Mouse (Mus musculus): ENCODE measurements around the gene Spem2. TPM values are rescaled to one million over a fixed set of nuclear protein-coding genes. Genes with fewer than 3 reads are reported as not detected.
"Not testable (repeated sequence)": the region's sequence is repeated elsewhere in the genome, so short reads cannot be mapped to it uniquely, and the experiment has no call there.

The Spem2 gene
- total and polyA plus RNA-seq, 3 experiments: not detected

DNA sequence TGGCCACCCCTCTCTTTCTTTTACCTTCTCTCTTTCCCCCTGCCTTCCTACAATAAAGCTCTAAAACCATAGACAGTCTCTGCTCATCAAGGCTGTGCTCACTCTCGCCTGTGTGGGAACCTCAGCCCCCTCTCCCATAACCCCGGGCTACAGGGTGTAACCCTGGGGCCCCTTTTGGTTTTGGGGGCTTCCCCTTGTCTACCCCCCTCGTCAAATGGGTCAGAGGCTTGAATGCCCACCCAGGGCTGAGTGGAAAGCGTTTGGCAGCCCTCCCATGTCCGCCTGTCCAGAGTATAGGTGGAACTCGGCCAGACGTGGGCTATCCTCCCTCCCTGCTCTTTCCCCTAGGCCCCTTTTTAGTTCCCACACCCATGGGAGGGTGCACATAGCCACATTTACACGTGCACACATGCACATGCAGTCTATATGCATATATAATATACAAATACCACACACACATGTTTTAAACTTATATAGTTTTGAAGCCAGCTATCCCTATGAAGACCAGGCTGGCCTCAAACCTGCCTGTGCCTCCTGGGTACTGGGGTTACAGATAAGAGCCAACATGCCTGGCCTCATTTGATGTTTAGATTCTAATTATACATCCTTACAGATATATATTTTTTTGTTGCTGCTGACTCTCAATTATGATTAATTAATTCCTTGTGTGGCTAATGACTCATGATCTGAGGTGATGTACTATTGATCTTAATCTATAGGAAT, 46.0 kb upstream of the Spem2 start:
- no peak for TF ChIP-seq IRF4 (IDR thresholded peaks at IDR 0.05; ENCODE audit: low read depth, low read length)
- TF ChIP-seq MAX (IDR thresholded peaks at IDR 0.05; ENCODE audit: low read length): no peak
- TF ChIP-seq POLR2A (IDR thresholded peaks at IDR 0.05; ENCODE audit: low read depth, low read length): no peak
- no peak for TF ChIP-seq UBTF (IDR thresholded peaks at IDR 0.05; ENCODE audit: low read depth, low read length)
- 0 out of 2 replicates have a peak, but pooled peaks have one; percentile 26 for TF ChIP-seq BHLHE40 (IDR thresholded peaks at IDR 0.05; ENCODE audit: low read depth, low read length)
- Histone ChIP-seq H3K9me3 (replicated peaks; ENCODE audit: low read length) (no peaks in the 10 kb centered on the region), H3K4me2 (ENCODE audit: insufficient read depth, low read depth, poor library complexity, severe bottlenecking) (no peak overlapping the region), H3K36me3 (replicated peaks in 1 of 2; ENCODE audit: control insufficient read depth in 1 of 2, insufficient read depth in 1 of 2, low read length in 1 of 2) (no peaks in the 10 kb centered on the region), H3K79me2 (replicated peaks; ENCODE audit: control insufficient read depth, extremely low read depth, insufficient read depth, poor library complexity, severe bottlenecking) (no peaks in the 10 kb centered on the region), H3K9ac (ENCODE audit: insufficient read depth, low read depth) (no peak overlapping the region), H3K4me1 (ENCODE audit: control insufficient read depth in 1 of 2, insufficient read depth in 2 of 2) (no peaks in the 10 kb centered on the region), H3K4me3 (replicated peaks in 1 of 3; ENCODE audit: low read depth in 2 of 3, low read length in 2 of 3, poor library complexity in 1 of 3) (no peak overlapping the region), H3K27ac (ENCODE audit: insufficient read depth, low read depth) (no peak overlapping the region), H3K27me3 (replicated peaks) (peaks cover 25% of the 10 kb centered on the region)
- no peak for DNase-seq (ENCODE audit: extremely low read depth)
- in situ Hi-C loops (cut with MboI; ENCODE audit: low pct_ligation_motif_present, low pct_unique_long_range_greater_than_20kb, low sequenced_read_pairs): no loop called here
- dilution Hi-C loops (cut with MboI; ENCODE audit: extremely low pct_ligation_motif_present, extremely low pct_unique_long_range_greater_than_20kb, low sequenced_read_pairs): no loop called here

- dilution Hi-C loops (cut with MboI; ENCODE audit: extremely low pct_ligation_motif_present, extremely low pct_unique_long_range_greater_than_20kb, low sequenced_read_pairs); H3K79me2 ChIP-seq (replicated peaks; ENCODE audit: control insufficient read depth, extremely low read depth, insufficient read depth, poor library complexity, severe bottlenecking); H3K9me3 ChIP-seq (replicated peaks; ENCODE audit: low read length); H3K4me2 ChIP-seq (ENCODE audit: insufficient read depth, low read depth, poor library complexity, severe bottlenecking); DNase-seq (ENCODE audit: extremely low read depth); H3K27ac ChIP-seq (ENCODE audit: insufficient read depth, low read depth); H3K4me1 ChIP-seq (ENCODE audit: control insufficient read depth in 1 of 2, insufficient read depth in 2 of 2); in situ Hi-C loops (cut with MboI; ENCODE audit: low pct_ligation_motif_present, low pct_unique_long_range_greater_than_20kb, low sequenced_read_pairs); H3K9ac ChIP-seq (ENCODE audit: insufficient read depth, low read depth); H3K36me3 ChIP-seq (replicated peaks in 1 of 2; ENCODE audit: control insufficient read depth in 1 of 2, insufficient read depth in 1 of 2, low read length in 1 of 2); H3K4me3 ChIP-seq (replicated peaks in 1 of 3; ENCODE audit: low read depth in 2 of 3, low read length in 2 of 3, poor library complexity in 1 of 3): not testable (repeated sequence)
- H3K27me3 ChIP-seq (replicated peaks): peaks cover 22% of the 10 kb centered on the region
These were observed 45.5 kb upstream of the Spem2 start for GRCm38 (mm10) chr11:69863729-69864128.

GRCm38 (mm10) chr11:69858113-69858998, 40.1 kb upstream of the Spem2 start, which contains the start of gene Tnk1:
Gene Tnk1 (minus strand): TSS chr11:69858730.
- Histone ChIP-seq H3K36me3 (replicated peaks in 1 of 2; ENCODE audit: control insufficient read depth in 1 of 2, insufficient read depth in 1 of 2, low read length in 1 of 2) (no peaks in the 10 kb centered on the region), H3K9me3 (replicated peaks; ENCODE audit: low read length) (no peaks in the 10 kb centered on the region), H3K4me2 (ENCODE audit: insufficient read depth, low read depth, poor library complexity, severe bottlenecking) (no peak within 1 kb of the TSS), H3K9ac (ENCODE audit: insufficient read depth, low read depth) (no peak within 1 kb of the TSS), H3K4me1 (ENCODE audit: control insufficient read depth in 1 of 2, insufficient read depth in 2 of 2) (peaks cover 6 to 16% of the 10 kb centered on the region in 2 experiments), H3K27me3 (replicated peaks) (peaks cover 5% of the 10 kb centered on the region), H3K27ac (ENCODE audit: insufficient read depth, low read depth) (no peak within 1 kb of the TSS), H3K79me2 (replicated peaks; ENCODE audit: control insufficient read depth, extremely low read depth, insufficient read depth, poor library complexity, severe bottlenecking) (no peaks in the 10 kb centered on the region), H3K4me3 (replicated peaks in 1 of 3; ENCODE audit: low read depth in 2 of 3, low read length in 2 of 3, poor library complexity in 1 of 3) (no peak within 1 kb of the TSS)
- TF ChIP-seq GABPA (IDR thresholded peaks at IDR 0.05; ENCODE audit: insufficient replicate concordance, low read depth, low read length) (no peak), HCFC1 (IDR thresholded peaks at IDR 0.05; ENCODE audit: low read depth, low read length) (no peak), JUND (conservative IDR thresholded peaks at IDR 0.05; ENCODE audit: low read depth, low read length) (no peak), CTCF (conservative IDR thresholded peaks at IDR 0.05 in 1 of 2, IDR thresholded peaks at IDR 0.05 in 1 of 2; ENCODE audit: low read depth in 2 of 2, low read length in 2 of 2) (no peak), MXI1 (IDR thresholded peaks at IDR 0.05; ENCODE audit: low read depth, low read length) (no peak)
- in situ Hi-C loops (cut with MboI; ENCODE audit: low pct_ligation_motif_present, low pct_unique_long_range_greater_than_20kb, low sequenced_read_pairs): no loop called here
- dilution Hi-C loops (cut with MboI; ENCODE audit: extremely low pct_ligation_motif_present, extremely low pct_unique_long_range_greater_than_20kb, low sequenced_read_pairs): no loop called here
- no peak for DNase-seq (ENCODE audit: extremely low read depth)

Data from CH12.LX (cell line).